Mouse (Mus musculus): ENCODE measurements around the gene Syk.

Syk gene

DNA sequence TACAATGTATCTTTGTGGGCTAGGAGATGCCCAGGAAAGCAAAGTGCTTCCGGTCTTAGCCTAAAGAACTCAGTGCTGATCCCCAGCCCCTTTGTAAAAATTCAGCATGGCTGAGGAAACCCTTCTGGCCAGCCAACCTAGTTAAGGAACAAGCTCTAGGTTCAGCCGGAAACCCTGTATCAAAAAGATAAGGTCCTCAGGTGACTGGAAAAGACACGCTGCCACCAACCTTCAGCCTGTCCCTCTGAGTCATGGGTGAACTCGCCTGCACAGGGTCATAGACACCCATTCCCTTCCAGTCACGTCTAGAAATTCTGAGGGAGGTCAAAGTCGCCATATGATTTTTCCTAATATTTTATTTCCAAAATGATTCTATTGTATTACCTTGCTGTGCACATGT is 109.3 kb downstream of the Syk start:
- intact Hi-C loops (cut with DNase I), result no loop called here

DNA sequence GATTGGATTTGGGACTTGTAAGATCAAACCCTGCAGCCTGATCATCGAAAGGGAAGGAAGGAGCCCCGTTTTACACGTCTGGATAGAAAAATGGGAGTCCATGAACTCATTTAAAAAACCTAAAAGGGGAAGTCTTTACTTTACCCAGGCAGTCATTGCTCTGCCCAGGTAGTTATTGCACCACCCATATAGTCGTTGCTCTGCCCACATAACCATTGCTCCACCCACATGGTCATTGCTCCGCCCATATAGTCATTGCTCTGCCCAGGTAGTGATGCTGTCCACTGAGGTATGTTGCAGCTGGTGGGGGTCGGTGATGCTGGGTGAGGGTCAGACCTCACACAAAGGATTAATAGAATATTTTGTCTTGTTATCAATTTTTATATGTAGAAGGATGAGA is 111.9 kb downstream of the Syk start:
- intact Hi-C loops (cut with DNase I), result no loop called here
